Mouse (Mus musculus) cerebellum, adult 18-20 months (tissue): ENCODE results near the gene Lman1l.
A peak's percentile ranks its signal among the peaks of the same experiment; 100 is the strongest.

Source experiments
- DNase-seq, 2 experiments: peaks; one replicate each; pipeline ENCODE4 v3.0.0; 2021

Gene Lman1l

DNA sequence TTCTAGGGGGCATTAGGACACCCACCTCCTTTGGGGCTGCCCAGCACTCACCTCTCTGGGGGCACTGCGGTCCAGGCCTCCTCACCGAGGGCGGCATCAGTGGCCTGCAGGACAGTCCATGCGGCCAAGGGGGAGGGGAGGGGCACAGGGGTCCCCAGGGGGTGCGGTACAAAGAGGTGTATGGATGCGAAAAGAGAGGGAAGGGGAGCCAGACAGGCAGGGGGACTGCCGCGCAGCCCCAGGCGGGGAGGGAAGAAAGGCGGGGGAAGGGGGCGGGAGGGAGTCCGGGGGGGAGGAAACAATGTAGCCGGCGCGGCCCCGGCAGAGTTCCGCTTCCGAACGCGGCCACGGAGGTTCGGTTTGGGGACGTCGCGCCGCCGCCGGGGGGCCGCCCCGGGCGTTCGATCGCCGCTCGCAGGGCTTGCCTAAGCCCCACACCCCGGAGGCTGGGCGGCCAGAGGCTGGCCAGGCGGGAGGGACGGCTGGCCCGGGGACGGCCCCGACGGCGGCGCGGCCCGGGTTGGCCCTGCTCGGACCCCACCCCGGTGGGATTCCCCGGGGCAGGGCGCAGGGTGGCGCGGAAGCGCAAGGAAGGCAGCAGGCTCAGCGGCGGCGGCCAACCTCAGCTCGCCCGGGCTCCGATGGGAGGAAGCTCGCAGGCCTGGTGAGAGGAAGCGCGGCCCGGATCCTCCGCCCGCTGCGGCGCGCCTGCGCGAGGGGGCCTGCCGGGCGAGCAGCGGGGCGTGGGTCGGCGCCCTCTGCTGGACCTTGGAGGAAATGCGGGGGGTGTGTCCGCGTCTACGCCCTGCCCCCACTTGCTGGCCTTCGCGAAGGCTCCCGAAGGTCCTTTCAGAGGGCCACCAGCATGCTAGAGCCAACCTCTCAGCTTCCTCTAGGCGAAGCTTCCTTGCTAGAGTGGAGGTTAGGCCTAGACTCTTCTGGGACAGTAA, 24.6 kb upstream of the Lman1l start:
- DNase-seq = peak; percentile 88 to 97

DNA sequence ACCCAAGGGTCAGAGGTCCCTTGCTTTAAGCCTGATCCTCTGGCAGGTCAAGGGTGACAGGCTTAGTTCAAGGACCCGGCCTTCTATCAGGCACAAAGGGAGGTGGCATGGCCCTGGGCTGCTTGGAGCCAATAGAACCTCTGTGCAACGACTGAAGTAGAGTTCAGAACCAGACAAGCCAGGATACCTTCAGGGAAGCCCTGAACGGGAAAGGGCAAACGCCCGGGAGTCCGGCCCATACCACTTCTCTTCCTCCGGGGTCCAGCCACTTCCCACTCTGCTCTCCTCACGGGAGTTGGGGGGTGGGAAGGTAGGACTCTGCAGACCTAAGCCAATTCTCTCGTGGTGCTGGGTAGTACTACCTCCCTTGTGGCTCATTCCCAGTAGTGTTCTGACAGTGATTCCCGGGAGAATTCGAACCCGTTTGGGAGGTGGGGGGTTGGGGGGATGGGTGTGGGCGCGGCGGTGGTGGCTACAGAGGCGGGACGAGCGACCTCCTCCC, 23.9 kb upstream of the Lman1l start:
- DNase-seq = no peak

DNA sequence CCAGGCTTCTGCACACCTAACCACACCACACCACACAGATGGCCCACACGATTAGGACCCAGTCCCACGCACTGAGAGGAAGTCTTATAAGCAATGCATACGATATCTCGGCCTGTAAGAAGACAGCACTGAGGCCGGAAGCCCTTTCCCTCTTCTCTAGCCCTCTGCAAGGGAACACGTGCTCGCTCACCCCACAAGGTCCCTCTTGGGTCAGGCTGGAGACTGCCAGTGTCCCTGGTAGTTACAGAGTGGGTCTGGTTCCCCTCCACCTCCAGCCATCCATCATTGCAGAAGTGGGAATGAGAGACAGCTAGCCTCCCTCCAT, 23.2 kb upstream of the Lman1l start:
- no peak for DNase-seq

DNA sequence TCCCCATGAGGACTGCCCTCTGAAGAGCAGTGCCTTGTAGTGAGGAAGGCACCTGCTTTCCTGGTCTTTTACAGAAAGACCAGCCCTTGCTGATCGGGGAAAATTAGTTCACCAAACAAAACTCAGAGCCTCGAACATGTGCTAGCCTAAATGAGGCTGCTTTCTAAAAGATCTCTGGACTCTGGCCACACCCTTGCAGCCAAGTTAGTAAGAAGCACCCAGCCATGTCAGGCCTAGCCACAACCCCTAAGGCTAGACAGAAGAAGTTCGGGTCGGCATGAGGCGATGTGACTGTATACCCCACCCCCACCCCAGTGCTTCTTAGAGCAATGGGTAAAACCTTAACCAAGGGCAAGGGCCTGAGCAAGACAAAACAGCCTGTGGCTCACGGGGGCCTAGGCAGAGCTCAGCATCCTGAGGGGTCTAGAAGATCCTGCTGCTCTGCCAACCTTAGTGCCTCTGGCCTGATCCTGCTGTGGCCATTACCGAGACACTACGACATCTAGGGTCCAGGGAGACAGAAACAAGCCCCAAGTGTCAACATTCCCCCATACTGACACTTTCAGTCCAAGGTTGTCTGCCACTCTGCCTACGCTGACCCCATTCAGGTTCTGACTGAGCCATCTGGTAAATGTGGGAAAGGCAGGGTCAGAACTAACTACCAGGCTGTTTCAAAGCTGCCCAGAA, 22.7 kb upstream of the Lman1l start:
- no peak for DNase-seq

DNA sequence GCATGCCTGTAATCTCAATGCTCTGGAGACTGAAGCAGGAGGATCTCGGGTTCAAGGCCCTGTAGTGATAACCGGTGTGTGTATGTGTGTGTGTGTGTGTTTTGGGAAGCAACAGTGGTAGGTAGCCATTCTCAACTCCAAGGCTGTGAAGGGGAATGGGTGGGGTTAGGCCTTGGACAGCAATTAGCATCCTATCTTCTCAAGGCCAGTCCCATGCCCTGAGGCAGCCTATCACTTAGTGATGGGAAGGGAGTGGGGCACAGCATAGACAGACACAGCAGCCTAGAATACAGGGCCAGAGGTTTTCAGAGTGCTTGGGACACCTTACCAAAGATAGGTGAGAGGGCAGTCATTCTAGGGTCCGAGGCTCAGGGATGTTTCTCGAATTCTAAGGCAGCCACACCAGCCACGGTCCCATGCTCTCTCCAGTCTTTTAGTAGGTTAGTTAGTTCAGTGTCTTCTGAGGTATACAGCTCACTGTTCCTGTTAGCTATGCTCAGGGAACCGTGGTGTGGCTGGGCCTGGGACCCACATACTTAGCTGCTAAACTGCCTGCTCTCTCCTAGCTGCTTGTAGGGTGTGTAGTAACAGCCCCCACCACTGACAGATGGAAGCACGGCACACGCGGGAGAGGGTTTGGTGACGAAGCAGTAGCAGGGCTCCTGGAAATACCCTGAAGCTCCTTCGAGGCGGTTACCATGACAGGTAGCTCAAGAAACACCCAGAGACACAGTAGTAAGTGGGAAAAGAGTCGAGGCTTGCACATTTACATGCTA, 21.4 kb upstream of the Lman1l start:
- DNase-seq = no peak

DNA sequence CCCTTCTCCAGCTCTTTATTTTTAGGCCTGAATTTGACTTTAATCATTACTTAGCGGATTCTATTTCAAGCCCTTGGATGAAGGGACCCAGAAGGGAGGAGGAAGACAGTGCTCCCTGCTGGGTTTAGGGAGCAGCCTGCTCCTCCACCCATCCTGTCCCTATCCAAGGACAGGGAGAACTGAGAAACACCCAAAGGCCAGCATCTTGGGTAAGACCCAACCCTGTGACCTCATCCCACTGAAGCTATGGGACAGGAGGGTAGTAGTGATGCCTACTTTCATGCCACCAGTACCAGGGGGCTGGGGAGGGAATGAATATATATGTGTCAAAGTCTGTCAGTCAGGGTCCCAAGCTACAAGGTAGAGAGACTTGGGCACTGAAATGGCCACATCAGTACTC, 20.4 kb upstream of the Lman1l start:
- DNase-seq = no peak

DNA sequence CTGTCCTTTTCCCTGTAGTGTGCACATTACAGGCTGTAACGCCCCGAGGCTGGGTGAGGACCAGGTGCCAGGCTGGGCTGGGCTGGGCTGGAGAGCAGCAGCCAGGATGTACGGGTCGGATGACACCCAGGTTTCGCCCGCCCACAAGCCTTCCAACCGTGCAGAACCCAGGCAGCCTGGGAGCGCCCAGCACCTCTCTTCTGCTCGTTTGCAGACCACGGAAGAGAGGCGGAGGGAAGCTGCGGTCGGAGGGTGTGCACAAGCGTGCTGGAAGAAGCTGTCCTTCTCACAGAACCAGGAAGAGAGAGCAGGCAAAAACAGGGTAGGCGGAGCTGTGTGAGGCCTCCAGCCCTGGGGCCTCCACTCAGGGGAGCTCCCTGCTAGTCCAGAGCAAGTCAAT, 19.8 kb upstream of the Lman1l start:
- no peak for DNase-seq

DNA sequence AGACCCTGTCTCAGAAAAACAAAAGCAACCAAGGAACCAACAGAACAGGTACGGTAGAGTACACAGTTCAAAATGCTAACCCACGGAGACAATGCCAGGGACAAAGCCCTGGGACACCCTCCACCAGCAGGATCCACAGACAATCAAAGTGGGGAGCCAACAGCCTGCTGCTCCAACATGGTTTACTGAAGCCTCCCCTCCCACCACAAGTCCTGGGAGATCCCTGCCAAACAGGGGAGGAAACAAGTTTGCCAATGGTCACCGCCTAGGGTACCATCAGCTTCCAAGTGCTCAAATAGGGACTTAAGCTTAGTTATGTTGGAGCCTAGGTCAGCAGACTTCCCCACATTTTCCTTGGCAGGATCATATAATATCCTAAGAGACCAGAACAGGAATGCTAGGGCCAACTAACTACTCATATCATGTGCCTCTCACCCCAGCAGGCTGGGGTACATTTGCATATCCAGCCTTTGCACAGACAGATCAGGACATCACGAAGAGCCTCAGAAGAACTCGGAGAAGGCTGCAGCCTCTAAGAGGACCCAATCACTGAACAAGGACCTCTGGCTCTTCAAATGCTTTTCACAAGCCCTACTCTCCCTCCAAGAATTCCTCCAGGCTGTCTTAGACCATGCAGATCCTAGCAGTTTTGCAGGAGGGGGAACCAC, 19.2 kb upstream of the Lman1l start:
- DNase-seq = no peak

DNA sequence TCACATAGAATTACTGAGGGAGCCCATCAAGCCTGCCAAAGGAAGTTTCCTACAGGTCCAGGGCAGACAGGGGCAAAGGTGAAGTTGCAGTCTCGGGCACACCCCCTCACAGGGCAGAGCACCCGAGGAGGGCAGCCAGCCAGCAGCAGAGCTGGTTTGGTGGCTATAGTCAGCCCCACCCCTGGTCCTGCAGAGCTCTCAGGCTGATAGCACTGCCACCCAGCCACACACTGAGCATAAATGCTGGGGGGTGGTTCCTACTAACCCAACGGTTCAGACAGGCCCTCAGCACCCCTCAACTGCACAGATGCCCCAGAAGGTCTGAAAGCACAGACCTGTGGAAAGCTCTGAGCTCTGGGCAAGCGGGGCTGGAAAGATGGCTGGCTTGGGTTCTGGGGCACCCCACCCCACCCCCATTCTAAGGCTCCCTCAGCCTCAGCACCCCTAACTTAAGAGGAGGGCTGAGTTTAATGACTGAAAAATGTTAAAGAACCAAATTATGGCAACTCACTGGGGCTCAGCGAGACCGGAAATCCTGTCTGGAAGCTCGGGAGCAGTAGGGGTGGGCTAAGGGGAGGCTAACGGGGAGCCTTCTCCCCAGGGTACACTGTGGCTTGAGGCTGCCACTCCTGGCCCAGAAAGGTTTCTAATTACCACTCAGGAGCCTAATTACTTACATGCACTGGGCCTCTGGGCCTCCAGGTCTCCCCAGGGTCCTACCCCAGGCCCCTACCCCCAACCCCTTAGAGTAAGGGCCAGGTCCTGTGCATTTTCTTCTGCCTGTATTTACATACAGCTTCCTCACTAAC, 18.3 kb upstream of the Lman1l start:
- DNase-seq = no peak

DNA sequence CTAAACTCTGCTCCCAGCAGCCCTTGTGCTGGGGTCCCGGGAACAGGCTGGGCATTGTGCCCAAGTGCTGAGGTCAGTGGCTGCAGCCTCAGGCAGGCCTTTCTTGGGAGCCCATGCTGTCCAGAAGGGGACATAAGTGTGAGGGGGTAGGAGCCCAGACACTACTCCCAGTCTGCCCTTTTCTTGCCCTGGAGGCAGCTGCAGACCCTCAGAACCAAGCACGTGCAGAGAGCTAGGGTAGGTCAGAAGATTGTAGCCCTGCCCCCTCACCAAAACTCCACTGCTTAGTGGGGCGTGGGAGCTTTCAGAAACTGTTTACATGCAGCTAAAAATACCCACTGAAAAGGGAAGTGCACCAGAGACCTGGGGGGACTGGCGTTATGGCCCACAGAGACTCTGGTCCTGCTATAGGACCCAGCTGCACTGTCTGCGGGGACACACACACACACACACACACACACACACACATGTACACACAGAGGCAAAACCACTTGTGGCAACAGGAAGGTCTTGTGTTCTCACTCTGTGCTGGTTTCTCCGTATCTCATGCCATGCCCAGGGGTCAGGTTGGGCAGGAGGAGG, 17.3 kb upstream of the Lman1l start:
- DNase-seq = peak in 1 of 2 experiments; percentile 33

DNA sequence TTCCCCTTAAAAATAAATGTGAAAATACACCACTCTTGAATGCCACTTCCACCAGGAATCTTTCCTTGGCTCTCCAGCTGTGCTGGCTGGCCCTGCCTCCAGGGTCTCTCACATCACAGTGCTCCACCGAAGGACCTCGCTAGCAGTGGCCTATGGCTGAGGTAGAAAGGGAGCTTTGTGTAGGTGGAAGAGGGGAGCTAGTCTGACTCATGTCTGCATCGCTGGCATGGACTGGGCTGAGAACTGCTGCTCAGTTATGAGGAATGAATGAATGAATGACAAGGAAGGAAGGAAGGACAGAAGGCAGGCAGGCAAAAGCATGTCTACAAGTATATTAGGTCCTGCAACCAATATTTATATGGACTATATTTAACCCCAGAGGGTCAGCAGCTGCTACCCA, 16.7 kb upstream of the Lman1l start:
- DNase-seq = no peak

DNA sequence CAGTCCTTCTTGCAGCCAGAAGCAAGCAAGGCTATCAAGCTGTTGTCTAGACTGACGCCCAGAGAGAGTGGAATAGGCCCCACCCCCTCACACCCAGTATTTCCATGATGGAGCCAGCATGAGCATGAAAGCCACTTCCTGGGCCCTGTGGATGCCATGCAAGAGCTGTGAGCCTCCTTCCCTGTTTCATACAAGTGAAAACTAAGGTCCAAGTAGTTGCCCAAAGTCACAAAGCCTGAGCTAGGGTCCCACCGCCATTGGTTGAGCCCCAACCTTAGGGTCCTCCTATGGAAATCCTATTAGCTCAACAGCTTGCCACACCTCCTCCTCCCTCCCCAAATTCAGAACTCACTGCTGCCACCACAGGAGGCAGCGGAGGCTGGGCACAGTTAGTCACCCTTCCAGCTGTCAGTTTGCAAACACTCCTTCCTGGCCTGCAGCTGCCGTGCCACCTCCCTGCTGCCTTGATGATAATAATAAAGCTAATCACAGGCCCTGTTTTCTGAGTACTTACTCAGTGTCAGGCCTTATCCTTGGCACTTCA, 13.0 kb upstream of the Lman1l start:
- DNase-seq = no peak

DNA sequence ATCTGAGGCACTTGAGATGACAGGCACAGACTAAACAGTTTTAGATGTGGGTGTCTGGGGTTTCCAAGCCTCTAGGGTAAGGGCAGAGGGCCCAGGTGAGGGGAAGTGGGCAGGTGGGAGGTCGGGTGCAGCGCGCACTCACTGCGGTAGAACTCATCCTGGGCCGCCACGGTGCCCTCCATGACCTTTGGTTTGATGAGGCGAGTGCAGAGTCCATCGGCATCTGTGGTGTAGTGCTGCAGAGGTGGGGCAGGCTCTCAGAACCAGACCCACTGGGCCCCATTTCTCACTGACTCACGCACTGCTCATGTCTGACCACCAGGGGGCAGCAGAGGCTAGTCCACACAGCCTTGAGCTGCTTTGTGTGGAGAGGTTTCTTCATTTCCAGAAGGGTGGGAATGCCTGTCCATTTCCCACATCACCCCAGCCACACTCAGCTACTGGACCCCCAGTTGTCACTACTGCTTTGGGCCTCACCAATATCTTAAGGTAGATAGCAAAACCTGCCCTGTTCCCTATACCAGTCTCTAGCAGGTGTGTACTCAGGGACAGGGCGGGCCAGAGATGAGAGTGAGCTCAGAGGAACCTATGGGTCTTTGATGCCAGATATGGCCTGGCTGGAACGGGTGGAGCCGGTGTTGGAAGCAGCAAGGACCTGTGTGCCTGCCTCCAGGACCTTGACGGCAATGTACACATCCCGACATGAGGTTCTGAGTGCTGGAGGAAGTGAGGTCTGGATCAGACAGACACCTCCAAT, 8.7 kb upstream of the Lman1l start:
- DNase-seq = peak; percentile 78 to 83

DNA sequence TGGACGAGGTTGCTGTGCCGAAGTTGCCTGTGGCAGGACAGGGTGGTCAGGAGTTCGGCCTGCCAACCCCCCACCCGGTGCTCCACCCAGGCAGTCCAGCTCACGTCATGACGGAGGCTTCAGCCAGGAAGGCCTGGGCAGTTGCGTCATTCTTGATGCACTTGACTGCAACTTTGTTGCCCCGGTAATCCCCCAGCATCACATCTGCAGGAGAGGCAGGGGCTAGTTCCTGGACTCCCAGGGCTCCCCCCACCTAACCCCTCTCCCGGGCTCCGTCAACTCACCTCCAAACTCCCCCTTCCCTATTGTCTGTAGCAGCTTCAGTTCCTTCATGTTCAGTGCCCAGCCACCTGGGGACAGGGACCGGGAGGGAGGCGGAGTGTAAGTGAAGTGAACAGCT, 8.1 kb upstream of the Lman1l start:
- no peak for DNase-seq

DNA sequence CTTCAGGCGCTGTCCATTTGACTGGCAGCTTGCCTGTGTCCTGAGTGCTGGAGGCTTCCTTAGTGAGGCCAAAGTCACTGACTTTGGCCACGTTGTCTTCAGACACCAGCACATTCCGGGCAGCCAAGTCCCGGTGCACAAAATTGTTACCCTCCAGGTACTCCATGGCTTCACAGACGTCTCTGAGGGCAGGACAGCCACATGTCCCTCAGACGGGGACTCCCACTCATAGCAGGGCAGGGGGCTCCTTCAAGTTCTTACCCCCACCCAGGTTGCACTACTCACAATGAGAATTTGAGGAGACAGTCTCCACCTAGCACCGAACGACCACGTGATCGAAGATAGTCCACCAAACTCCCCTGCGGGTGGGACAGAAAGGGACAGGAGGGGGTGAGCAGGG, 7.3 kb upstream of the Lman1l start:
- no peak for DNase-seq

DNA sequence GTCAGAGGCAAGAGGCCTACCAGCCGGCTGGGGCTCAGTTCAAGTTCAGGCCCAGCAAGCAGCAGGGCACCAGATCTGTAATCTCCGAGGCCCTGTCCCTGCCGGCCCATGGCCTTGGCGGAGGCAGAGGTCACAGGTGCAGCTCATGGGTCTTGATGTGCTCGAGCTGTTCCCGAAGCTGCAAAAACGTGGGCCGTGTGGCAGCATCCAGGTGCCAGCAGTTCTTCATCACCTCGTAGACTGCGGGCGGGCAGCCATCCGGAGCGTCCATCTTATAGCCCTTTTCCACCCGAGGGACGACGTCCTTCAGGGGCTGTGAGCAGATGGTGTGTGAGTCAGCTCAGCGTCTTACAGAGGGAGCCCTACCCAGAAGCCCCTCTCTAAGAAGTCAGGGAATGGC, 6.6 kb upstream of the Lman1l start:
- no peak for DNase-seq

DNA sequence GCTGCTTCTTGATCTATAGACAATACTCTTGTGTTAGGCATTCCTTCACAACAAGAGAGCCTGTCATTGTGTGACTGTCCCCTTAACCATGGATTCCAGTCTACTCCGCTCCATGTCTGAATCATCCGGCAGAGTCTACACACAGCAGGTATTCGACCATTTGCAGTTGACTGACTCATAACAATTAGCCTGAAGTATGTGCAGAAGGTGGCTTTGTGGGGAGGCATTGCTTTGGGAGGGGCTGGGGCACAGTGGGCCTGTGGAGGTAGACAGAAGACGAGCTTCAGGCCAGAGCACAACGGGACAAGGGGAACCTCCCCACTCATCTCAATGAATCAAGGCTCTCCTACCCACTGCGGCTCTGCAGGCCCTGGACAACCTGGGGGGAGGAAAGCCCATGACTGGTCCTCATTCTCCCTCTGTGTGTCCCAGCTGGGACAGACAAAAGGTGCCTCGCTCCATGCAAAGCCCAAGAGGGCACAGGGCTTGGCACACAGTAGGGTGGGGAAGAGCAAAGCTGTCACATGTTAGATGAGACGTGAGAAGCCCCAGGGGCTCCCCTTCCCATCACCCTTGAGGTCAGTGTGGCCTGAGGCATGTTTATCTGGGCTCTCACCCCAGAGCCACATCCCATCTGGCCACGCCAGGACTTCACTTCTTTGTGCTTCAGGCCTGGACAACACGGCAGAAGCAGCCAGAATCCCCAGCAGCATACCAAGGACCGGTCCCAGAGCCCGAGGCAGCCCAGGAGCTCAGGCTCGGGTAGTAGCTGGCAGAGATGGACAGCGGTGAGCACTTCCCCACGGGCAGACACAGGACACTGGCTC, 5.3 kb upstream of the Lman1l start:
- peak in 1 of 2 experiments; percentile 50 for DNase-seq

DNA sequence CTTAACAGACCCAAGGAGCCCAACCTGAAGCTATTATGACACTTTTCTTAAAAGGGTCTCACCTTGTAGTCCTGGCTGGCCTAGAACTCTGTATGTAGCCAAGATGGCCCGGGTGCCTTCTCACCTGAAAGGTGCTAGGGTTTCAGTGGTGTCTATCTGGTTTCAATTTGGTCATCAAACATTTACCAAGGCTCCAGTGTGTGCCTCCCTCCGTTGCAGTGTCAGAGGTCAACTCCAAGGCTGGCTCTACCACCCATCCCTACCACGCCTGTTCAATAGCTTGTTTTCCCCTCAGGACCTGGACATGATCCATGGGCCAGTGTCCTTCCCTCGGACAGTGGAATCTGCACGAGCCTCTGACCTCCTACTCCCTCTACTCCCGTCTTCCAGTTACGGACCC, 3.7 kb upstream of the Lman1l start:
- no peak for DNase-seq

DNA sequence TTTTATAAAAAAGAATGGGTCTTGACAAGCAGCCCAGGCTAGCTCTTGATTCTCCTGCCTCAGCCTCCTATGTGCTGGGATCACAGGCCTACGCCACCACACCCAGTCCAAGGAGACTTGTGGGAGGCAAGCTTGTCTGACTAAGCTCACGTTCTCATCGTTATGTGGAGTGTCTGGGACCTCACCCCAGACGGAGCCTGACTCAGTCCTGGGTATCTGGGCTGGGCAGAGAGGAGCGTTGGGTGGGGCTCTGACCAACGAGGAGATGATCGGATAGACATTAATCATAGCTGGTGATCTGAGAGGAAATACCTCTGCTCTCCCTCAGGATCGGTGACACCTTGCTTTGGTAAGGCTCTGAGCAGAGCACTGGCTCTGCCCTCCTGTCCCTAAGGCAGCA, 1.7 kb downstream of the Lman1l start:
- no peak for DNase-seq
